Mouse (Mus musculus) lung, postnatal 0 days (tissue): ENCODE measurements around the gene Gm20388.

Experiments used
- CTCF ChIP-seq: IDR thresholded peaks from 2 replicates; pipeline ENCODE4 v1.5.1; 2016; ENCODE audit warnings: antibody characterized with exemption, mild to moderate bottlenecking
- EP300 ChIP-seq: IDR thresholded peaks from 2 replicates; pipeline ENCODE4 v1.6.1; 2016; ENCODE audit warnings: antibody characterized with exemption, mild to moderate bottlenecking, control low read depth

GRCm38 (mm10) chr8:120211345-120211744 lies 300.7 kb downstream of the Gm20388 start:
- TF ChIP-seq CTCF, result peak; percentile 63
- TF ChIP-seq EP300, result no peak
